Mouse (Mus musculus): ENCODE results near the gene Zfp612.

DNA sequence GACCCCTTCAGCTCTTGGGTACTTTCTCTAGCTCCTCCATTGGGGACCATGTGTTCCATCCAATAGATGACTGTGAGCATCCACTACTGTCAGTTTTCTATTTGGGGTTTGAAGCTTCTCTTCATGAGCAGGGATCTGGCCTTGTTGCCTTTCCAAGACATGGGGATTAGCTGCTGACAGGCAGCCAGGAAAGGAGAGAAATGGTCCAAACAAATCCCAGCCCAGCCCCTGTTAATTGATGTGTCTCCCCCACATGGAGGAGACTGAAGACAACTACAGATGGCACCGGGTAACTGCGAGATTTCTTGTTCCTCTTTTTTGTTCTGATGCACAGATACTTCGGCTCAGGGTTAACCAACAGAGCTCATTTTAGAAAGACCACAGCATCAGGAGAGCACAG, 60.6 kb downstream of the Zfp612 start:
- TF ChIP-seq GATA1 (IDR thresholded peaks at IDR 0.05; ENCODE audit: borderline replicate concordance, low read length) = no peak
- TF ChIP-seq FLI1 (IDR thresholded peaks at IDR 0.05; ENCODE audit: low read length) = no peak
